Mouse (Mus musculus) lung, embryonic 14.5 days (tissue): ENCODE measurements around the gene Hist1h2ae. TPM values are rescaled to one million over a fixed set of nuclear protein-coding genes. Genes with fewer than 3 reads are reported as not detected.
"Not testable (repeated sequence)": the region's sequence is repeated elsewhere in the genome, so short reads cannot be mapped to it uniquely, and the experiment has no call there.

Experiments used
- ATAC-seq: fragments of 200-750 bp; cut with Nextera tagmentation; 2 replicates; pipeline ENCODE4 v1.8.0; 2017; ENCODE audit warnings: mild to moderate bottlenecking, moderate TSS enrichment, moderate library complexity; ENCODE audit not compliant: insufficient read depth
- DNase-seq: peaks from one replicate; pipeline ENCODE4 v3.0.0-alpha.2; 2015
- H3K27ac ChIP-seq: fragments of 300-500 bp; sonication (generic); 2 replicates; pipeline ENCODE4 v1.5.1; 2014; ENCODE audit warnings: low read depth, mild to moderate bottlenecking, moderate library complexity
- H3K27me3 ChIP-seq: fragments of 300-500 bp; sonication (generic); 2 replicates; pipeline ENCODE4 v1.6.1; 2014; ENCODE audit warnings: low read length, control low read depth; ENCODE audit not compliant: insufficient read depth
- H3K36me3 ChIP-seq: fragments of 300-500 bp; sonication (generic); 2 replicates; pipeline ENCODE4 v1.6.1; 2014; ENCODE audit warnings: control low read depth; ENCODE audit not compliant: insufficient read depth
- H3K4me1 ChIP-seq: fragments of 300-500 bp; sonication (generic); 2 replicates; pipeline ENCODE4 v1.6.1; 2014; ENCODE audit warnings: antibody characterized with exemption, control low read depth; ENCODE audit not compliant: insufficient read depth
- H3K4me2 ChIP-seq: fragments of 300-500 bp; sonication (generic); 2 replicates; pipeline ENCODE4 v1.6.1; 2014; ENCODE audit warnings: mild to moderate bottlenecking
- H3K4me3 ChIP-seq: fragments of 300-500 bp; sonication (generic); 2 replicates; pipeline ENCODE4 v1.5.1; 2014; ENCODE audit warnings: low read depth, low read length
- H3K9ac ChIP-seq: fragments of 300-500 bp; sonication (generic); 2 replicates; pipeline ENCODE4 v1.6.1; 2014
- H3K9me3 ChIP-seq: fragments of 300-500 bp; sonication (generic); 2 replicates; pipeline ENCODE4 v1.6.1; 2016; ENCODE audit warnings: low read depth, low read length, control low read depth
- CTCF ChIP-seq: IDR thresholded peaks from 2 replicates; pipeline ENCODE4 v1.5.1; 2016; ENCODE audit warnings: antibody characterized with exemption, low read depth
- WGBS: fragments of 180-500 bp; shearing (Covaris S2); extraction: QIAGEN DNeasy Blood & Tissue Kit; methylation state at CpG from one replicate; pipeline ENCODE4 v1.1.7; 2014; 5-methylcytosine and 5-hydroxymethylcytosine counted together
- polyA plus RNA-seq: library from polyadenylated mRNA; unstranded; fragments of >200 nt; fragmentation: Nextera tagmentation; extraction: Ambion mirVana; gene quantifications from 2 replicates; pipeline ENCODE4 v1.2.1, GENCODE M21; 2014

Gene Hist1h2ae
- polyA plus RNA-seq, 1 experiment from 2014 or later, result 166 TPM

DNA sequence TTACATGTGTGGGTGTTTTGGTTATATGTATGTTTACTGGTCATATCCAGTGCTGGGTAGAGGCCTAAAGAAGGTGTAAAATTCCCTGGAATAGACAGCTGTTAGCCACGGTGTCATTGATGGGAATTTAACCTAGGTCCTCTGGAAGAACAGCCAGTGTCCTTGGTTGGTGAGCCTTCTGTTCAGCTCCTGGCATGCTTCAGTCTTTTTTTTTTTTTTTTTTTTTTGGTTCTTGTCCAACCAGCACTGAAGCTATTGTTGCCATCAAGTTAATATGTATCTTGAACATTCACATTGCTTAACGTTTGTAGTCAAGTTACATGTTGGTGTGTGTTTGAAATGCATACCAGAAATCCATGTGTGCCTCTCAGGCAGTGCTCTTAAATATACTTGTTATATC, 6.5 kb downstream of the Hist1h2ae start:
- H3K4me2 ChIP-seq, result no peak overlapping the region
- H3K27me3 ChIP-seq, result no peaks in the 10 kb centered on the region
- no peak overlapping the region for H3K9ac ChIP-seq
- H3K4me1 ChIP-seq, result no peaks in the 10 kb centered on the region
- H3K4me3 ChIP-seq, result no peak overlapping the region
- no peaks in the 10 kb centered on the region for H3K9me3 ChIP-seq
- 84% methylated on average over 2 of the region's 2 CpGs for WGBS
- ATAC-seq, result no peak
- peak overlapping the region; percentile 97 for H3K27ac ChIP-seq
- DNase-seq, result no peak
- TF ChIP-seq CTCF, result no peak
- H3K36me3 ChIP-seq, result no peaks in the 10 kb centered on the region

DNA sequence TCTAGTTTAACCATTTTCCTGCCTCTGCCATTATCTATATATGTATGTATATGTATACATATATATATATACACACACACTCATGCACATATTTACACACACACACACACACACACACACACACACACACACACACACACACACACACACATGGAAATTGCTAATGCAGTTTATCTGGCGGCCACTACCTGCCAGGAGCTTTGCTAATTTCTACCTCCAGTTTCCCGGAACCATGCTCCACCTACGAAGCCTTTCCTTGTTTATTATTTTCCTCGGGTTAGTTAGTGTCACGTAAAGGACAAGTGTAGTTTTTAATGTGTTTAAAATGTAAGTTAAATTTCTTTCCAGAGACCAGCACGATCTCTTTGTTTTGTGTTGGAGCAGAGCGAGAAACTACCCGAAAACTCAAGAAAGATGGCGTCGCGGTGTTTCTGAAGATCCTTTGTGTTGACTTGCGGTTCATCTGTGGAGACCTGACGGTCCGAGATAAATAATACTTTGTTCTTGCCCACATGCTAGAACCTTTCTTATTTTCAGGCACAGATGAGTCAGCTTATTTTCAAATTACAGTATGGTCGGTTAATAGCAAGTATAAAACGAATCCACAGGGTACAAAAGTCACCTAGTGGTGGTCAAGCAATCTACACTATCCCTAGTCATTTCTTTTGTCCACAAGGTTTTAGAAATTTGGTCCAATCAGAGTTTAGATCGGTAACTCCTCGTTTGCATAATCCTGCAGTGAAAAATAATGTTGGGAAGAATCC, 8.1 kb downstream of the Hist1h2ae start:
- Histone ChIP-seq H3K27ac (peak overlapping the region; percentile 97), H3K27me3 (no peaks in the 10 kb centered on the region), H3K9ac (peak overlapping the region; percentile 42), H3K4me1 (no peaks in the 10 kb centered on the region), H3K9me3 (no peaks in the 10 kb centered on the region), H3K36me3 (no peaks in the 10 kb centered on the region), H3K4me2 (peak overlapping the region; percentile 72), H3K4me3 (peak overlapping the region; percentile 37)
- 2% methylated on average over 18 of the region's 18 CpGs for WGBS
- DNase-seq (peak; percentile 89), ATAC-seq (peak; percentile 60)
- TF ChIP-seq CTCF, result peak; percentile 63

DNA sequence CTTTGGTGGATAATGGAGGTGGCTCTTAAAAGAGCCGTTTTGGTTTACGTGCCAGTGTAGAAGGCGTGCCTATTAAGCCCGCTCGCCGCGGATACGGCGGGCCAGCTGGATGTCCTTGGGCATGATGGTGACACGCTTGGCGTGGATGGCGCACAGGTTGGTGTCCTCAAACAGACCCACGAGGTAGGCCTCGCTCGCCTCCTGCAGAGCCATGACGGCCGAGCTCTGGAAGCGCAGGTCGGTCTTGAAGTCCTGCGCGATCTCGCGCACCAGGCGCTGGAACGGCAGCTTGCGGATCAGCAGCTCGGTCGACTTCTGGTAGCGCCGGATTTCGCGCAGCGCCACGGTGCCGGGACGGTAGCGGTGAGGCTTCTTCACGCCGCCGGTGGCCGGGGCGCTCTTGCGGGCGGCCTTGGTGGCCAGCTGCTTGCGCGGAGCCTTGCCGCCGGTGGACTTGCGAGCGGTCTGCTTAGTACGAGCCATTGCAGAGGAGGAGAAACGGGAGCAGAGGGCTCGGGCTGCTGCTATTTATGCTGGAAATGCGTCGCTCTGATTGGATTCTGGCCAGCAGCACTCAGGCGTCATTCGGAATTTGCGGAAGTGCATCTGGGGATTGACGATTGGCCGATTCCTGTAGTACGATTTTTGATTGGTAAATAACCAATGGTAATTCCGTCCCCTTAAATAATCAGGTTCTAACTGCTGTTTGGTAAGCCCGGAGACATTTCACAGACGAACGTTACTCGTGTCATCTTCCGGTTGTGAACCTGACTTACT, 8.9 kb downstream of the Hist1h2ae start, which contains the start of gene Hist1h3e:
Hist1h3e (minus strand) TSS at position 487 of the 777 bp plus-strand sequence.
- ATAC-seq, result peak; percentile 93
- Histone ChIP-seq H3K4me3 (peak within 1 kb of the TSS; percentile 37), H3K27ac (peak within 1 kb of the TSS; percentile 97), H3K9ac (peak within 1 kb of the TSS; percentile 43), H3K4me2 (peak within 1 kb of the TSS; percentile 72)
- WGBS, result under 1% methylated on average over 38 of the region's 67 CpGs
- not testable (repeated sequence) for H3K4me1 ChIP-seq, H3K27me3 ChIP-seq, H3K9me3 ChIP-seq, H3K36me3 ChIP-seq
- peak; percentile 99 for DNase-seq

DNA sequence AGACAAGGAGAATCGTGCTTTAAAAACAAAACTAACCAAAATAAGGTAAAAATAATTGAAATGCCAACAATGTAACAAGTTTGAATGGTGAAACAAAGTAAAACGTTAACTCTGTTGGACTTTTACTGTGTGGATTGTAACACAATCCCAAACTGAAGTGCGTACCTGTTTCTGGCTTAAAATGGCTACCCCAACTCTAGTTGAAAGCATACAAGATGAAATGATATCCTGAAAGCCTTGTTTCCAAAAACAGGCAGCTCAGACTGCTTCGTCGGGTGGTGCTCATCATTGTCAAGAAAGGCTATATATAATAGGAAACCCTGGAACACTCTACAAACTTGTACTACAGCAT, 9.5 kb downstream of the Hist1h2ae start:
- Histone ChIP-seq H3K27ac (peak overlapping the region; percentile 97), H3K9ac (peak overlapping the region; percentile 43; the same call in 1 of the 2 replicates), H3K4me2 (peak overlapping the region; percentile 72), H3K4me3 (peak overlapping the region; percentile 37)
- H3K9me3 ChIP-seq, H3K36me3 ChIP-seq, H3K4me1 ChIP-seq, H3K27me3 ChIP-seq, DNase-seq, ATAC-seq: not testable (repeated sequence)
- 0% methylated on average over 2 of the region's 5 CpGs for WGBS

DNA sequence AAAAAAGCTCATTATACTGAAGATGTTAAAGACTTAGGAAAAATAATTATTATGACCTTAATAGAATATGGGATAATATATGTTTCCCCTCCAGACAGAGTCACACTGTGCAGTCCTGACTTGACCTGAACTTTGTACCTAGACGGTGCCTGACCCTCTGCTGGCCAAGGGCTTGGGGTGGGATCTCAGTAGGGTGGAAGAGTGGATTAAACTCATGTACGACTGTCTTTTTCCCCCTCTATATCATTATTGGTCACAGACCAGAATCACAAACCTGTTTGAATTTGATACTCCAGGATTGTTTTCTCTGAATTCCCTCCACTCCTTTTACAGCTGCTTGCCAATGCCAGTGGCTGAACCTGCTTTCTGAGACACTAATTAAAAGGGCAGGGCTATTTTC, 10.3 kb downstream of the Hist1h2ae start:
- H3K27me3 ChIP-seq, H3K36me3 ChIP-seq, H3K9me3 ChIP-seq, H3K4me1 ChIP-seq, ATAC-seq: not testable (repeated sequence)
- 19% methylated on average over 2 of the region's 2 CpGs for WGBS
- Histone ChIP-seq H3K4me3 (peak overlapping the region; percentile 3; the same call in 1 of the 2 replicates), H3K4me2 (peak overlapping the region; percentile 41), H3K27ac (peak overlapping the region; percentile 75; the same call in 1 of the 2 replicates), H3K9ac (peak overlapping the region; percentile 21; the same call in 1 of the 2 replicates)
- peak; percentile 29 for DNase-seq

DNA sequence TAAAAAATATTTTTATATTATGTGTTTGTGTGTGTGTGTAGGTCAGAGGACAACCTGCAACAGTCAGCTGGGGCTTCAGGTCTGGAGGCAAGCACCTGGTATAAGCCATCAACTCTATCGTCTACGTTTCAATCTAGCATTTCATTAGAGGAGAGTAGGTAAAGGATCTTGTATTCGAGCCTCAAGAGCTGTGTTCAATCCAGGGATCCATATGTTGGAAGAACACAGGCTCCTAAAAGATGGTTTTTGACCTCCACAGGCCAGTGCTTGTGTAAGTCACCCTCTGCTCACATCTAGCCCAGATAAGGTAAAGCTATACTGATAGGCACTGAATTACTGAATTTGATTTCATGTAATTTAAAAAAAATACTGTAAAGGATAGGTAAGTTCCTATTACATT, 14.1 kb downstream of the Hist1h2ae start:
- WGBS, result 69% methylated on average over 3 of the region's 3 CpGs
- H3K4me3 ChIP-seq, result peak overlapping the region; percentile 50; the same call in 1 of the 2 replicates

DNA sequence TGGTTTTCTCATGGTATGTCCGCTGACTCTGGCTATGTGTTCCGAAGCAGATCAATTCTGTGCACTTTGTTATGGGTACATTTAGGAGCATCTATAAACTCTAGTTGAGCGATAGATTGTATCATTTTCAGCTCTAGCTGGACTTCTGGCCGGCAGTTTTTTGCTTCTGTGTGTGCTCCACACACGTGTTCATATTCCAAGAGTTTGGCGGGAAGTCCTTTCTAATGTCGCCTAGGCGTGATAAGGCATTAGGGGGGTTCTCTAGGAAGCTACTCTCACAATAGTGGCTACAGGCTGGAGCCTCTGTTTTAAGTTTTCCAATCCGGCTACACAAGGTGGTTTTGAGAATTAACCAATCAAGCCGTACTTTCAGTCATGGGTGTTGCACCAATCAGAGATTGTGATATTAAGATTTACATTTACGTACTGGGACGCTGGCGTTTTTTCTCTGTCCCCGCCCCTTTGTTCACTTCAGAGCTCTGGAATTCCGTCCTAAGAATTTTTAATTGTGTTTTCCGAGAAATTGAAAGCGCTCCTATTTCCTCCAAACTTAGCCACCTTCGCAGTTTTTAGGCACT, 15.1 kb downstream of the Hist1h2ae start:
- H3K9me3 ChIP-seq, result no peaks in the 10 kb centered on the region
- peak overlapping the region; percentile 97 for H3K9ac ChIP-seq
- DNase-seq (peak; percentile 97), ATAC-seq (peak; percentile 77)
- TF ChIP-seq CTCF, result no peak
- H3K27ac ChIP-seq, result peak overlapping the region; percentile 100
- peaks cover 8% of the 10 kb centered on the region for H3K4me1 ChIP-seq
- H3K36me3 ChIP-seq, result no peaks in the 10 kb centered on the region
- under 1% methylated on average over 18 of the region's 18 CpGs for WGBS
- peak overlapping the region; percentile 50 for H3K4me3 ChIP-seq
- H3K27me3 ChIP-seq, result no peaks in the 10 kb centered on the region
- peak overlapping the region; percentile 85 for H3K4me2 ChIP-seq

More for the DNA sequence above, 14.1 kb downstream of the Hist1h2ae start:
- ATAC-seq, result no peak
- peaks cover 8% of the 10 kb centered on the region for H3K4me1 ChIP-seq
- no peaks in the 10 kb centered on the region for H3K27me3 ChIP-seq
- no peak for TF ChIP-seq CTCF
- H3K36me3 ChIP-seq, result no peaks in the 10 kb centered on the region
- no peaks in the 10 kb centered on the region for H3K9me3 ChIP-seq
- H3K4me2 ChIP-seq, result peak overlapping the region; percentile 85
- H3K9ac ChIP-seq, result 0 out of 2 replicates have a peak overlapping the region, but pooled peaks have one; percentile 17
- DNase-seq, result no peak
- H3K27ac ChIP-seq, result peak overlapping the region; percentile 100
